Mouse (Mus musculus): ENCODE measurements at regions not wholly inside any gene's neighbourhood (a gene's known extent, or its start where the extent isn't known, plus 50 kb on each side); places are given as distances from the start of the nearest gene placed in this dataset.

DNA sequence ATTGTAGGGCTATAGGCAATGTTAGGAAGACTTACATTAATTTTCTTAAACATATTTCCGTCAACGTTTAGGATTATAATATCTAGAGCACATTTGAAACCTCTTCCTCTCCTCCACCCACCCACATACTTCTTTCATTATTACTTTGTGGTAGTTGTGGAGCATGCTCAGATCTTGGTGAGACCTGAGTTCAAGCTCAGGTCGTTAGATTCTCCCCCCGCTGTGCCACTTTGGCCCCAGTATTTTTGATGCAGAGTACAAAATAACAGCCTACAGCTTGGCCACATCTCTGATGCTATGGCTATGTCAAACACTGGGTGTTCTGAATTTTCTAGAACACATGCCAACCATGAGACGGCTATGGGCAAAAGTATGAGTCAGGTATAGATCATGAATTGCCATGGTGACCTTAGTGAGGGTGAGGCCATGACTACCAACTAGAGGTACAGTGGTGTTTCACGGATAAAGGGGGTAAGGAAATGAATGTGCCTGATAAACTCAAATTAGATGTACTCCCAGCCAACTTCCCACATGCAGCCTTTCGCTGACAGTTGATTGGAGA lies 68.5 kb upstream of the H2afz start:
- Histone ChIP-seq H3K4me1 (ENCODE audit: control insufficient read depth, insufficient read depth, low read length) (no peaks in the 10 kb centered on the region), H3K36me3 (ENCODE audit: control insufficient read depth, insufficient read depth, low read length) (no peaks in the 10 kb centered on the region), H3K4me3 (ENCODE audit: insufficient read depth, low read depth, low read length) (no peak overlapping the region), H3K27ac (ENCODE audit: insufficient read depth, low read depth, low read length) (no peak overlapping the region), H3K27me3 (replicated peaks; ENCODE audit: control insufficient read depth, insufficient read depth, low read length) (no peaks in the 10 kb centered on the region)
- WGBS: 89% methylated on average over 7 of the region's 7 CpGs
- no peak for DNase-seq
- TF ChIP-seq POLR2A (IDR thresholded peaks at IDR 0.05; ENCODE audit: low read depth, low read length): no peak
- no peak for TF ChIP-seq CTCF (conservative IDR thresholded peaks at IDR 0.05; ENCODE audit: insufficient read depth, insufficient read length, low read depth, low read length)

GRCm38 (mm10) chr3:137798769-137799168 lies 65.5 kb upstream of the H2afz start:
- TF ChIP-seq CTCF (conservative IDR thresholded peaks at IDR 0.05; ENCODE audit: insufficient read depth, insufficient read length, low read depth, low read length) (no peak), POLR2A (IDR thresholded peaks at IDR 0.05; ENCODE audit: low read depth, low read length) (no peak)
- Histone ChIP-seq H3K27ac (ENCODE audit: insufficient read depth, low read depth, low read length) (no peak overlapping the region), H3K36me3 (ENCODE audit: control insufficient read depth, insufficient read depth, low read length) (no peaks in the 10 kb centered on the region), H3K4me1 (ENCODE audit: control insufficient read depth, insufficient read depth, low read length) (no peaks in the 10 kb centered on the region), H3K4me3 (ENCODE audit: insufficient read depth, low read depth, low read length) (no peak overlapping the region), H3K27me3 (replicated peaks; ENCODE audit: control insufficient read depth, insufficient read depth, low read length) (no peaks in the 10 kb centered on the region)
- 88% methylated on average over 4 of the region's 4 CpGs for WGBS
- no peak for DNase-seq

GRCm38 (mm10) chr3:137801402-137802020 lies 62.8 kb upstream of the H2afz start:
- TF ChIP-seq POLR2A (IDR thresholded peaks at IDR 0.05; ENCODE audit: low read depth, low read length): no peak
- TF ChIP-seq CTCF (conservative IDR thresholded peaks at IDR 0.05; ENCODE audit: insufficient read depth, insufficient read length, low read depth, low read length): no peak
- no peak overlapping the region for H3K4me3 ChIP-seq (ENCODE audit: insufficient read depth, low read depth, low read length)
- no peaks in the 10 kb centered on the region for H3K36me3 ChIP-seq (ENCODE audit: control insufficient read depth, insufficient read depth, low read length)
- 37% methylated on average over 6 of the region's 6 CpGs for WGBS
- DNase-seq: no peak
- H3K27me3 ChIP-seq (replicated peaks; ENCODE audit: control insufficient read depth, insufficient read depth, low read length): no peaks in the 10 kb centered on the region
- H3K27ac ChIP-seq (ENCODE audit: insufficient read depth, low read depth, low read length): no peak overlapping the region
- H3K4me1 ChIP-seq (ENCODE audit: control insufficient read depth, insufficient read depth, low read length): no peaks in the 10 kb centered on the region

DNA sequence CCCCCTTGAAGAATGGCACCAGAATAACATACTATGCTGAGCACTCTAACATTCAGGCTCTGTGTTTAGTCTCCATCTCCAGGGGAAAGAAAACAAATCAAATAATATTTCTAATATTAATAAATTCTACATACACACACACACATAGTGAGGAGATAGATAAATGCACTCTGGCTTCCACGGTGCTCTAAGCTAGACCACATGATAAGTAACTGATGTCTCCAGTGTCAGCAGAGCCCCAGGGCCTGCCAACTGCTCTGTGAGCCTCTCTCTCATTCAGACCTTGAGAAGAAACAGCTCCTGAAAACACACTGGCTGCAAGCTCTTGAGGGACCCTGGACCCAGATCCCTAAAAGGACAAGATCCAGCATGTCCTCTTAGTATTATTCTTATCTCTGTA lies 56.9 kb upstream of the H2afz start:
- DNase-seq: no peak
- TF ChIP-seq CTCF (conservative IDR thresholded peaks at IDR 0.05; ENCODE audit: insufficient read depth, insufficient read length, low read depth, low read length) (no peak), POLR2A (IDR thresholded peaks at IDR 0.05; ENCODE audit: low read depth, low read length) (no peak)
- no peaks in the 10 kb centered on the region for H3K27me3 ChIP-seq (replicated peaks; ENCODE audit: control insufficient read depth, insufficient read depth, low read length)
- no peak overlapping the region for H3K27ac ChIP-seq (ENCODE audit: insufficient read depth, low read depth, low read length)
- H3K36me3 ChIP-seq (ENCODE audit: control insufficient read depth, insufficient read depth, low read length): no peaks in the 10 kb centered on the region
- WGBS: 40% methylated on average over 1 of the region's 1 CpGs
- peaks cover 7% of the 10 kb centered on the region for H3K4me1 ChIP-seq (ENCODE audit: control insufficient read depth, insufficient read depth, low read length)
- H3K4me3 ChIP-seq (ENCODE audit: insufficient read depth, low read depth, low read length): no peak overlapping the region

DNA sequence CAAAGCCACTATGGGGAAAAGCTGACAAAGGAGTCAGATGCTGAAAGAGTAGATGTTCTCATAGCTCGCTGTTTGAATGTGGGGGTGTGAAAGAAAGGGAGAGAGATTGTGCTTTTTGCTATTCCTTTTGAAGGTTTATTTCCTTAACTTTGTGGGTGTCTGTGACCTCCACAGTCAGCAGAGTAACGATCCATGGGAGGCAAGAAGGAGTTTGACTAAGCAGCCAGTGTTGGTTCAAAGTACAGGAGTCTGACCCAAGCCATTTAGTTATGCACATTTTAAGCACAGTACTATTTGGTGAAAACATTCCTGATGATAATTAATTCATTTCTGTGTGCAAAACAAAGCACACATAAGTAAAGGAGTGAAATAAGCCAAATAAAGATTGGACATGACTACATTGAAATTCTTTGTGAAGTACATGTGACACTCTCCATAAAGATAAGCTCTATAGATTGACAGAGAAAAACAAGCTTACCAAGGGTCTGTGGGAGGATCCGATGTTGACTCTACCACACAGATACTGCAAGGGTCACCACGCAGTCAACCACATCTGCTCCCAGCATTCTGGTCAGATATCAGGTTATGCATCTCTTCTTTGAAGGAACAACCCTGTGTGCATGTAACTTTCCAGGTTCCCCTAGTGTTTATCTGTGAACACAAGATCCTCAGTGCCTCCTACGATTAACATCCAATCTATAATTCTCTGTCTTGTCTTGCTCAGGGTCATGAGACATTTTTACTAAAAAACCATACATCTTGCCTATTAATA lies 56.2 kb upstream of the H2afz start:
- no peaks in the 10 kb centered on the region for H3K27me3 ChIP-seq (replicated peaks; ENCODE audit: control insufficient read depth, insufficient read depth, low read length)
- no peak overlapping the region for H3K27ac ChIP-seq (ENCODE audit: insufficient read depth, low read depth, low read length)
- H3K36me3 ChIP-seq (ENCODE audit: control insufficient read depth, insufficient read depth, low read length): no peaks in the 10 kb centered on the region
- TF ChIP-seq POLR2A (IDR thresholded peaks at IDR 0.05; ENCODE audit: low read depth, low read length) (no peak), CTCF (conservative IDR thresholded peaks at IDR 0.05; ENCODE audit: insufficient read depth, insufficient read length, low read depth, low read length) (no peak)
- H3K4me1 ChIP-seq (ENCODE audit: control insufficient read depth, insufficient read depth, low read length): peaks cover 7% of the 10 kb centered on the region
- WGBS: 30% methylated on average over 5 of the region's 5 CpGs
- peak; percentile 54 for DNase-seq
- H3K4me3 ChIP-seq (ENCODE audit: insufficient read depth, low read depth, low read length): no peak overlapping the region

DNA sequence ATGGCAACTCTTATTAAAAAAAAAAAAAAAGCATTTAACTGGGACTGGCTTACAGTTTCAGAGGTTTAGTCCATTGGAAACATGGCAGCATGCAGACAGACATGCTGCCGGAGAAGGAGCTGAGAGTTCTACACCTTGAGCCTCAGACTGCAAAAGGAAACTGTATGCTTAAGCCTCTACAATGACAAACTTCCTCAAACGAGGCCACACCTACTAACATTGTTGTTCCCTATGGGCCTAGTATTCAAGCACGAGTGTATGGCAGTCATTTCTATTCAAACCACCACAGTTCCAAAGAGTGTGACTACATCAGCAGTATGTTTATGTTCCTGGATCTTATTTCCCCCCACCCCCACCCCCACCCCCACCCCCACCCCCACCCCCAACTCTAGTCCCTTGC lies 54.2 kb upstream of the H2afz start:
- Histone ChIP-seq H3K27ac (ENCODE audit: insufficient read depth, low read depth, low read length) (no peak overlapping the region), H3K36me3 (ENCODE audit: control insufficient read depth, insufficient read depth, low read length) (no peaks in the 10 kb centered on the region), H3K27me3 (replicated peaks; ENCODE audit: control insufficient read depth, insufficient read depth, low read length) (no peaks in the 10 kb centered on the region), H3K4me1 (ENCODE audit: control insufficient read depth, insufficient read depth, low read length) (peaks cover 7% of the 10 kb centered on the region), H3K4me3 (ENCODE audit: insufficient read depth, low read depth, low read length) (no peak overlapping the region)
- TF ChIP-seq POLR2A (IDR thresholded peaks at IDR 0.05; ENCODE audit: low read depth, low read length) (no peak), CTCF (conservative IDR thresholded peaks at IDR 0.05; ENCODE audit: insufficient read depth, insufficient read length, low read depth, low read length) (no peak)
- no peak for DNase-seq
- WGBS: 80% methylated on average over 3 of the region's 3 CpGs
